Mouse (Mus musculus) B cell, adult 62 days (primary cell): ENCODE results near the gene Olfr291. TPM values are rescaled to one million over a fixed set of nuclear protein-coding genes. Genes with fewer than 3 reads are reported as not detected.

Source experiments
- total RNA-seq: library from RNA; stranded (reverse); gene quantifications from 4 replicates; pipeline ENCODE4 v1.2.4, GENCODE M21; 2023

Olfr291 gene
- not detected in 4 replicates for total RNA-seq

GRCm38 (mm10) chr7:84853253-84853652, at the start of gene Olfr291:
Olfr291 (plus strand) TSS chr7:84853553.

Other genes with a start within 250 kb of the Olfr291 start
- gene Fah, start 246.8 kb upstream of the Olfr291 start, total RNA-seq: 1.9 to 6.0 TPM (median 3.1 TPM) in 4 replicates
- 93.0 to 116 TPM (median 97.1 TPM) in 4 replicates for gene Zfand6, start 163.6 kb upstream of the Olfr291 start, total RNA-seq
- gene Vmn2r65, start 110.6 kb downstream of the Olfr291 start, total RNA-seq: not detected in 4 replicates
- not detected in 4 replicates for gene Vmn2r66, start 158.7 kb downstream of the Olfr291 start, total RNA-seq